Mouse (Mus musculus) ES-E14 (cell line): ENCODE results near the gene Stard9.

ENCODE experiments used
- HCFC1 ChIP-seq: IDR thresholded peaks from 2 replicates; pipeline ENCODE4 v1.6.1; 2012; ENCODE audit warnings: low read length, inconsistent platforms, borderline replicate concordance; ENCODE audit not compliant: insufficient read depth
- ZC3H11A ChIP-seq: IDR thresholded peaks from 2 replicates; pipeline ENCODE4 v1.6.1; 2012; ENCODE audit warnings: low read depth, mild to moderate bottlenecking, inconsistent platforms, low read length, borderline replicate concordance
- ZNF384 ChIP-seq: IDR thresholded peaks from 2 replicates; pipeline ENCODE4 v1.6.1; 2012; ENCODE audit warnings: low read depth, low read length, inconsistent platforms

DNA sequence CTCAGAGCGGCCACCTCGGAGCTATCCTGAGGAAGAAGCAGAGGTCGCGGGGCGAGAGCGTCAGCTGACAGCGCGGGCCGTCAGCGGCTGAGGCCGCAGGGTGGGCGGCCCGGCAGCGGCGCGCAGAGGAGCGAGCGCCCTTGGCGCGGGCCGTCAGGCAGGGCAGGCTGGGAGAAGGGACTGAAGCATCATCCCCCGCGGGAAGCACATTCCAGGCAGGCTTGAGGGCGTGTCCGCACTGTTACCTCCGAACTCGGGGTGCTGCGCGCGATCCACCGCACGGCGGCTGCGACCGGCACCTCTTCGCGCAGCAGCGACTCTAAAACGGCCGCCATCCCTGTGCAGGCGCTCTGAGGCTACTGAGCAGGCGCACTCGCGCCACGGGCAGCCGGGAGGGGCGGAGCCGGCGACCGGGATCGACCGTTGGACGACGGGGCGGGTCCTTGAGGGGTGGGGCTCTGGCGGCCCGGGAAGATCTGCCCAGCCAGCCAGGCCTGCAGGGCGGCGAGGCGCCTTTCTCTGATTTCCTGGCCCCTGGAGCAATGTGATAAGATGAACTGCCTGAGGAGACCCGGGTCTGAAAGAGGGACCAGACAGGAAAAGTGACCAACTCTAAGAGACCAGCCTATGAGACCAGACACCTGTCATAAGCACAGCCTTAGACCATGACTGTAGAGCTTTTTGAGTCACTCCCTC is 102.4 kb downstream of the Stard9 start:
- no peak for TF ChIP-seq ZNF384
- TF ChIP-seq ZC3H11A = no peak
- TF ChIP-seq HCFC1 = no peak
